Mouse (Mus musculus): Measurements from ENCODE around the gene Yrdc.
A peak's percentile ranks its signal among the peaks of the same experiment; 100 is the strongest.

The Yrdc gene

GRCm38 (mm10) chr4:124850261-124850913 lies at the start of gene Yrdc:
Gene Yrdc (plus strand): TSS chr4:124850679.
- peak; percentile 95 for DNase-seq (ENCODE audit: low spot score)

DNA sequence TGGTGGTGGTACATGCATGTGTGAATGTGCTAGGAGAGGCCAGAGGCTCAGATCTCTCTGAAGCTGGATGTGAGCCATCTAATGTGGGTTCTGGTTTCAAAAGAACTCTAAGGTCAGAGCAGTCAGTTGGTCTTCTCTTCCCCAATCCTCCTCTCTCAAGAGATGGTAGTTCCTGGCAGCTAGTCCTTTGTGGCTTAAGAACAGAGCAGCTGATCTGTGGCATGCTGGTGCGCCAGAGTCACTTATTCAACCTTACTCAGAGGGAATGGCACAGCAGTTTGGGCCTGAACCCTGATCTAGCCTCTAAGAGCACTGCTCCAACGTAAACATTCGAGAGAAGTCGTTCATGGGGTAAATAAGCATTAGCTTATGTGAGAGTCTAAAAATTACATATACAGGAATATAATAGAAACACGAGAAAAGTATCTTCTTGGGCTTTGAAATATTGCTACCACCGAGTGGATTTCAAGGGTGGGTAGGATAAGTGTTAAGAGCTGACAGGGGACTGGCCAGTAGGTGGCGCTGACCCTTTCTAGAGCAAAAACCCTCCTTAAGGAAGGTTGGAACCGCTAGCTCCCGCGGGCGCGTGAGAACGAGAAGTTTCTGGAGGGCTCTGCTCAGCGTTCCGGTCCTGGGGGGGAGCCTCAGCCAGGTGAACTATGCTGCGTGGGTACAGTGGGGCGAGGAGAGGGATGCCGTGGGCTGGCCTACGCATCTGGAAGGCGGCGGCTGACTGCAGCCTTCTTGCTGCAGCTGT lies 48.7 kb upstream of the Yrdc start, which contains the start of gene Mtf1:
Gene Mtf1, plus strand, starts transcription at position 553 of the 757 bp plus-strand sequence.
- DNase-seq (ENCODE audit: low spot score) = peak; percentile 85

DNA sequence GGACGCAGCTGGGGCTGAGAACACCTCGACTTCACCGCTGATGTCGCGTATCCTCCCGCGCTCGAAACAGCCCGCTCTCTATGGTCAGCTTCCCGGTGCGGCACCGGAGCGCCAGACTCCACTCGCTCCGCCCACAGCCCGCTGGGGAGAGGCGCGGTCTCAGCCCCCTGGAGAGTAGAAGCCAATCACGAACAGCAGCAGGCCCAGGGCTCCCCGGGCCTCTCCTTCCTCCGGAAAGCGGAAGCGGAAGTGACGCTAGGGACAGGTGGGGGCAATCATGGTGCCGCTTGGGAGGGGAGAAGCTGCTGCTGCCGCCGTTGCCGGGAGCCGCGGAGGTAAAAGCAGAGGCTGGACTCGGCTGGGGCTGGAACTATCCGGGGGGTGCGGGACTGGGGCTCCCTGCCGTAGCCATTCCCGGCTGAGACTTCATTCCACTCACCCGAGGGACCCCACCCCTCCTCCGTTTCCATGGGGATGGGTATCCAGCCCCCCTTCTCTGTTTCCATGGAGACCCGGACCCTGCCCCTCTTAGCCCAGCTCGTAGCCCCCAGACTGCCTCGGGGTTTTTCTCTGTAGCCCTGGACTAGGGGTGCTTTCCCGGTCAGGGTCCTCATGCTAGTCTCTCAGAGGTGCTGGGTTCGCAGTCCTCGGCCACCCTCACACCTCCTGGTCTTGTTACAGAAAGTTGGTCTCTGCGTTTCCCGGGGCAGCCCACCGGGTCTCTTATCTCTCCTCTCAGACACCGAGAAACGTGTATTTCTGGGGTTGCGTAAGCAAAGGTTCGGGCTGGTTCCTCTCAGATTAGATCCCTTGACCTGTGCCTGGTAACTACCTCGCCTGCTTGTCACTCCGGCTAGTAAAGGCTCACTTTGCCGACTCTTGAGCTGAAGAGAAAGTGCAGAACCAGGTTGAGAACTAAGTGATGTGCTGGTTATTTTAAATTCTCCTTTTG lies 47.9 kb upstream of the Yrdc start:
- peak; percentile 96 for DNase-seq (ENCODE audit: low spot score)

GRCm38 (mm10) chr4:124803406-124803805 lies 47.1 kb upstream of the Yrdc start:
- DNase-seq (ENCODE audit: low spot score) = no peak

GRCm38 (mm10) chr4:124808511-124808910 lies 42.0 kb upstream of the Yrdc start:
- DNase-seq (ENCODE audit: low spot score) = no peak

GRCm38 (mm10) chr4:124809136-124809883 lies 41.2 kb upstream of the Yrdc start:
- no peak for DNase-seq (ENCODE audit: low spot score)

DNA sequence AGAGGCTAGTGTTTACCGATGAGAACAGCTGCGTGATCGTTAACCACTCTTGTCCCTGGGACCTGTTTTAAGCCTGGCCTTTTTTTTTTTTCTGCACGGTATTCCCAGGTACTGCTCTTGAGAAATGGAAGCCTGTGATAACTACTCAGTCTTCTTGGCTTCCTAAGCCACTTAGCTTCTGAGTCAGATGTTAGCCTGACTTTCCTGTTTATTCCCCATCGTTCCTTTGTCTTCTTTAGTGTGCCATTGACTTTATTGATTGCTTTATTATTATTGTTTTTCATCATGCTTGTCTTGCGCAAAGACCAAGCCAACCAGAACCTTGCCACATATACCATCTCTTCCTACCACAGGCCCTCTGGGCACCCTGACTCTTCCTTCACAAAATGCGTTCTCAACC lies 40.4 kb upstream of the Yrdc start:
- no peak for DNase-seq (ENCODE audit: low spot score)

GRCm38 (mm10) chr4:124811347-124811975 lies 39.0 kb upstream of the Yrdc start:
- DNase-seq (ENCODE audit: low spot score) = no peak

DNA sequence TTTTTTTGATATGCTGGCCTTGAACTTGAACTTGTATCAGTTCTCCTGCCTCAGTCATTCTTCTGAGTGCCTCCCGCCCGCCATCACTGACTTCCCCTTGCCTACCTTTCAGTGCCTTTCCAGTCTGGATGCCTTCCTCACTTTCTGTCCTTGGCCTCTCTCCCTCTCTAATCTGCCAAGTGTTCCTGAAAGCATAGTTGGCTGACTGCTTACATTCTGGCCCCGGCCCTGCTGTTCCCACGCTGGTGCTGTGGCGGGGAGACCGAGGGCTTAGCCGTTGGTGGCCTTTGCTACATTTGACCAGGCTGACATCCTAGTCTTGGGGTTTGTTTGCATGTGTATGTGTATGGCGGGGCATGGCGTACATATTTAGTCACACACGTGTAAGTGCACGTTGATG lies 34.6 kb upstream of the Yrdc start:
- peak; percentile 33 for DNase-seq (ENCODE audit: low spot score)

DNA sequence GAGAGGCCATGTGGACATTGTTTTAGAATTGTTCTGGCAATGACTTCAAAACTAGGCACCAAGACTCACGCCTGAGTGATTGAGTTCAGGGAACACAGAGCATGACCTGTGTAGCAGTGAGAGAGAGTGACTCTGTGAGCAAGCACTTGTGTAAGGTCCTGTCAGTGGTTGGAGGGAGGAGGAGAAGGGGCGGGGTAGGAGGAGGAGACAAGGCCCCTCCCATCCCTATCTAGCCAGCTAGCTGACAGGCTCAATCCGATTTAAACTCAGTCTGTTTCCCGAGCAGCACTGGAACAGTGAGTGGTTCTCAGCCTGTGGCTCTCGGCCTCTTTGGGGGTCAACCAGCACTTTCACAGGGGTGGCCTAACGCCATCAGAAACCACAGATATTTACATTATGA lies 32.7 kb upstream of the Yrdc start:
- DNase-seq (ENCODE audit: low spot score) = no peak

GRCm38 (mm10) chr4:124818832-124819231 lies 31.6 kb upstream of the Yrdc start:
- DNase-seq (ENCODE audit: low spot score) = no peak

GRCm38 (mm10) chr4:124824967-124825366 lies 25.5 kb upstream of the Yrdc start:
- no peak for DNase-seq (ENCODE audit: low spot score)

GRCm38 (mm10) chr4:124825371-124825965 lies 25.0 kb upstream of the Yrdc start:
- no peak for DNase-seq (ENCODE audit: low spot score)

DNA sequence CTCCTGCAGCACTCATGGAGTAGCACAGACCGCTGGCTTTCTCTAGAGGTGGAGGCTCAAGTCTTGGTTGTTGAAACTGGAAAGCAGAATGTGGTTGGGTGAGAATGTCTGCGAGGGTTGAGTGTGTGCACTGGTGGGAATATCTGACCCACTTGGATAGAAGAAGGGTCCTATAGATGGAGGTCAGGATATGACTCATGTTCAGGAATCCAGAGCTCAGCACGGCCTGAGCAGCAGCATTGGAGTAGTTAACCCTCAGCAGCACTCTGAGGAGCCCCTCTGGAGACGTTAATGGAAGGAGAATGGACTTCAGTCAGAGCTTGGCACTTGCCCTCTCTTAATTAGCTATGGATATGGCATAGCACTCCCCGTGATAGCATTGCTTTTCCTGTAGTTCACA lies 20.8 kb upstream of the Yrdc start:
- no peak for DNase-seq (ENCODE audit: low spot score)

DNA sequence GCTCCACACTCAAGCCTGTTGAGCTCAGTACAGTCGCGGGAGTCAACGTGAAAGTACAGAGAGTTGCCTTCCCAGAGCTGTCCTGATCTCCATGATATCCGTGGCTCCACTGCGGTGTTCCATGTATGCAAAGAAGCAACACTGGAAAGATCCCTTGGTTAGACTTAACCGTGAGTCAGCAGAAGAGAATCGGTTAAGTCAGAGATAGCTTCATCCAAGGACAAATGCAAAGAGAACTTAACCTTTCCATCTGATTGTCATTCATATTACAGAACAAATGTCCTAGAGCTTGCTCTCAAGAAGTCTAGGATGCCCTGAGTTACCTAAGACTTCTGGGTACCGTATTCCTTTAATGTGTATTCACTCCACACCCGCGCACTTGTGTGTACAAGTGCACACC lies 17.7 kb upstream of the Yrdc start:
- no peak for DNase-seq (ENCODE audit: low spot score)

GRCm38 (mm10) chr4:124838035-124838700 lies 12.3 kb upstream of the Yrdc start:
- DNase-seq (ENCODE audit: low spot score) = no peak

GRCm38 (mm10) chr4:124840998-124841397 lies 9.5 kb upstream of the Yrdc start:
- no peak for DNase-seq (ENCODE audit: low spot score)

DNA sequence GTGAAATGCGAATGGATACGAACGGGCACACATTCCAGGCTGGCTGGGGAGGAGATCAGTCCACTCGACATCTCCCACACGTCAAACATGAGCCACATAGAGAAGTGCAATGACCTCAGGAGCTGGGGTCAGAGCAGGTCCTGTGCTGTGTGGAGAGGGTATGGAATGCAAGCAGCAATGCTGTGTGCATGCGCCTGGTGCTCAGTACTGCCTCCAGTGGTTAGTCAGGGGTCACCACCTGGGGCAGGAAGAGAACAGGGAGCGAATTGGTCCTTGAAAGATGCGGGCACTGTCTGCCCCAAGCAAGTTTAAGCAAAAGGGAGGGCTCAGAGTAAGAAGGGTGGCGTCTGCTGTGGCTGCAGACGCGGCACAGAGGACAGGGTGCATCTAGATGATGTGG lies 7.0 kb upstream of the Yrdc start:
- no peak for DNase-seq (ENCODE audit: low spot score)

DNA sequence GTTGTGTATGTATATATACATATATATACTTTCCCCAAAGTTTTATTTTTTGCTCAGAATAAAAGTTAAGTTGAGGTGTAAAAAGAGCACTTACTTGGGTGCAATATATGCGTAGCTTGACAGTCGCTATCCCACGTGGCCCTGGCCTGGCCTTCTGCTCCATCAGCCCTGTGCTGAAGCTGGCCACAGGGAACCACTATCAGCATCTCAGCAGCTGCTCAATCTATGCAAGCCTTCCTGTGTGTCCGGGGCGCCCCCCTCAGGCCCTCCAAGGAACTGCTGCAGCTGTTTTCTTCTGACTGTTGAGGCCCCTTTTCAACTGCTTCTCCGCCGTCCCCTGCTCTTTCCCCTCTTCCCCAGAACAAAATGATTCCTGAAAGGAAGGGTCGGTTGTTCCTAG lies 2.9 kb upstream of the Yrdc start:
- DNase-seq (ENCODE audit: low spot score) = peak; percentile 76

DNA sequence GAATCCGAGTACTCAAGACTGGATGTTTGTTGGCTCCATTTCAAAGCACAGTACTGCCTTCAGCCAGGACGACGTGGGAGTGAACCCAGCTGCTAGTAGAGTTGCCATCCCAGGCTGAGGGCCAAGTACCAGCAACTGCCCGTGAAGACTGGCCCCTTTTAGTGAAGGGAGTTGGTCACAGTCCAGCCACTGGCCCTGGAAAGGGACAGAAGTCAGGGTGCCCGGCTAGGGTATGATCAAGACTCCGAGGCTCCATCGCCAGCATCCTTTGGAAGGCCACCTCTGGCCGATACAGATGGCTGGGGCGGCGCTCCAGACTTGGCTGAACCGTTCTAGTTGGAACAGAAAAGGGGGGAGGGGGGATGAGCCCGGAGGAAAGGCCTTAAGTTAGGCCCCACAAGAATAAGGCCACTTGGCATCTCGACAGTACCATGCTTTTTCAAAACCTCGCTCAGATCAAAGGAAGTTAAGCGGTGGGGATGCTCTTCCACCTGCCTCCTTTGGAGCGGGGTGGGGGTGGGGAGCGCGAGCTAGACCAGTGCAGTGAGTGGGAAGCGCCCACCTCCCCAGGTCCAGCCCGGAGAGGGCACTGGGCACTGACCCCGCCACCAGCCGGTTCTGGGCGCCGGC lies 733 bp upstream of the Yrdc start:
- DNase-seq (ENCODE audit: low spot score) = peak; percentile 84

All from testis, postnatal 14 days (tissue).